Mouse (Mus musculus) megakaryocyte, embryonic 14.5 days (primary cell): Measurements from ENCODE around the gene Top1.

ENCODE experiments used
- FLI1 ChIP-seq: IDR thresholded peaks from 2 replicates; pipeline ENCODE4 v1.6.1; 2012; ENCODE audit warnings: low read length, inconsistent platforms, mixed read lengths
- GATA1 ChIP-seq: IDR thresholded peaks from 3 replicates; pipeline ENCODE4 v1.6.1; 2012; ENCODE audit warnings: mixed read lengths, low read length, inconsistent platforms, borderline replicate concordance

DNA sequence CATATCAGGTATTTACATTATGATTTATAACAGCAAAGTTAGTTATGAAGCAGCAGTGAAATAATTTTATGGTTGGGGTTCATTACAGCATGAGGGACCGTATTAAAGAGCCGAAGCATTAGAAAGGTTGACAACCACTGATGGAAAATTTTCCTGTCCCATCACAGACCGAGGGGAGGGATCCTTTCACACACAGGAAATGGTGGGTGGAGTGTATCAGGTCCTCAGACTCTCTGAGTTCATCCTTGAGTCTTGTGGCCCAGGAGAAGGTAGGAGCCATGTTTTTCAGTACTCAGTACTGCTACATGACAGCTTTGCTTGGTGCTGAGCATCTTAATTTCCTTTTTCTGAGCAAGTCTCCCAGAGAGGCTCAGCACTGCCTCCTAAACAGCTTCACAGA, 118.1 kb downstream of the Top1 start:
- TF ChIP-seq FLI1 (no peak), GATA1 (no peak)
